Mouse (Mus musculus) adrenal gland, postnatal 36 days (tissue): ENCODE results near the gene Mgst2. TPM values are rescaled to one million over a fixed set of nuclear protein-coding genes. Genes with fewer than 3 reads are reported as not detected.

ENCODE experiments used
- total RNA-seq, 2 experiments: library from RNA; stranded (reverse); gene quantifications; 2 replicates each; pipeline ENCODE4 v1.2.3; 2021

The Mgst2 gene
- total RNA-seq, 2 experiments from 2014 or later: 162 to 243 TPM

Other genes with a start within 250 kb of the Mgst2 start
- 10 to 100 TPM; 54.2 to 54.9 TPM for gene Naa15, start 245.2 kb upstream of the Mgst2 start, total RNA-seq
- 10 to 100 TPM; 15.8 to 17.8 TPM for gene Rab33b, start 176.4 kb upstream of the Mgst2 start, total RNA-seq
- gene Setd7, start 99.5 kb upstream of the Mgst2 start, total RNA-seq: 10 to 100 TPM; 50.6 to 52.8 TPM